Mouse (Mus musculus) G1E (cell line): ENCODE measurements around the gene Ccdc70.

ENCODE experiments used
- CTCF ChIP-seq: IDR thresholded peaks from 2 replicates; pipeline ENCODE4 v1.5.1; 2012; ENCODE audit warnings: low read depth, low read length, inconsistent platforms, mixed read lengths
- GATA1 ChIP-seq: IDR thresholded peaks from 2 replicates; pipeline ENCODE4 v1.6.1; 2012; ENCODE audit warnings: borderline replicate concordance, low read length, inconsistent platforms, mixed read lengths
- GATA2 ChIP-seq: IDR thresholded peaks from 2 replicates; pipeline ENCODE4 v1.6.1; 2012; ENCODE audit warnings: low read depth, low read length, inconsistent platforms, borderline replicate concordance
- POLR2AphosphoS5 ChIP-seq: IDR thresholded peaks from 2 replicates; pipeline ENCODE4 v1.6.1; 2012; ENCODE audit warnings: low read depth, low read length, inconsistent platforms; ENCODE audit not compliant: insufficient replicate concordance
- TAL1 ChIP-seq: conservative IDR thresholded peaks from 2 replicates; pipeline ENCODE4 v1.6.1; 2012; ENCODE audit warnings: low read depth, low read length, inconsistent platforms, mixed read lengths

- TF ChIP-seq POLR2AphosphoS5 (no peak), CTCF (no peak), GATA2 (no peak), TAL1 (no peak), GATA1 (no peak)
Measured at GRCm38 (mm10) chr8:22022244-22022643, 52.7 kb downstream of the Ccdc70 start.
